Mouse (Mus musculus) right cerebral cortex, postnatal 14 days (tissue): ENCODE data around the gene Scn1b.
A peak's percentile ranks its signal among the peaks of the same experiment; 100 is the strongest.

Experiments
- DNase-seq: peaks from one replicate; pipeline ENCODE4 v3.0.0; 2022

Gene Scn1b

GRCm38 (mm10) chr7:31126851-31127724 is at the start of gene Scn1b:
TSS of gene Scn1b (minus strand) at chr7:31127003.
- peak; percentile 76 for DNase-seq

- DNase-seq: no peak
These were observed 48.3 kb upstream of the Scn1b start for GRCm38 (mm10) chr7:31175096-31175495.

GRCm38 (mm10) chr7:31174466-31174865 is 47.7 kb upstream of the Scn1b start:
- no peak for DNase-seq

GRCm38 (mm10) chr7:31172238-31172637 is 45.4 kb upstream of the Scn1b start:
- peak; percentile 22 for DNase-seq

- DNase-seq: no peak
These were observed 43.7 kb upstream of the Scn1b start for GRCm38 (mm10) chr7:31170520-31170919.

- DNase-seq: no peak
These were observed 41.6 kb upstream of the Scn1b start for GRCm38 (mm10) chr7:31168412-31168811.

- DNase-seq: no peak
These were observed 37.9 kb upstream of the Scn1b start for GRCm38 (mm10) chr7:31164748-31165147.

- DNase-seq: no peak
These were observed 37.1 kb upstream of the Scn1b start for GRCm38 (mm10) chr7:31163666-31164577.

GRCm38 (mm10) chr7:31162324-31162723 is 35.5 kb upstream of the Scn1b start:
- no peak for DNase-seq

- DNase-seq: no peak
These were observed 35.0 kb upstream of the Scn1b start for GRCm38 (mm10) chr7:31161831-31162230.

GRCm38 (mm10) chr7:31161246-31161645 is 34.4 kb upstream of the Scn1b start:
- no peak for DNase-seq

GRCm38 (mm10) chr7:31160763-31161162 is 34.0 kb upstream of the Scn1b start:
- no peak for DNase-seq

- DNase-seq: no peak
These were observed 29.5 kb upstream of the Scn1b start for GRCm38 (mm10) chr7:31156034-31156928.

GRCm38 (mm10) chr7:31155296-31156033 is 28.7 kb upstream of the Scn1b start, which contains the start of gene Gramd1a:
TSS of gene Gramd1a (minus strand) at chr7:31155896.
- DNase-seq: no peak

- DNase-seq: no peak
These were observed 26.9 kb upstream of the Scn1b start for GRCm38 (mm10) chr7:31153536-31154320.

GRCm38 (mm10) chr7:31151301-31152241 is 24.8 kb upstream of the Scn1b start:
- DNase-seq: peak; percentile 51

GRCm38 (mm10) chr7:31150566-31151300 is 23.9 kb upstream of the Scn1b start:
- DNase-seq: peak; percentile 85

- DNase-seq: no peak
These were observed 23.2 kb upstream of the Scn1b start for GRCm38 (mm10) chr7:31149751-31150565.
